Mouse (Mus musculus) lung, adult 2 months (tissue): ENCODE data around the gene Zrsr1.

Source experiments
- CTCF ChIP-seq: fragments of 200-500 bp; IDR thresholded peaks from 2 replicates; pipeline ENCODE4 v1.5.1; 2011; ENCODE audit warnings: mild to moderate bottlenecking, low read length, control low read depth; ENCODE audit not compliant: insufficient read depth
- POLR2A ChIP-seq: fragments of 200-500 bp; IDR thresholded peaks from 2 replicates; pipeline ENCODE4 v1.6.1; 2011; ENCODE audit warnings: low read depth, mild to moderate bottlenecking, control low read depth, low read length, borderline replicate concordance; ENCODE audit errors: extremely low read depth

- TF ChIP-seq CTCF (no peak), POLR2A (no peak)
Measured at GRCm38 (mm10) chr11:22922546-22922945, 49.3 kb upstream of the Zrsr1 start.
